In genomic region chr2:164103501-164103900, GRCm38 (mm10) we compare ENCODE assay signal across 8 mouse cellular contexts. TPM values are rescaled to one million over a fixed set of nuclear protein-coding genes. Genes with fewer than 3 reads are reported as not detected.
DNase-seq lines count a peak whose midpoint lies in the region; ATAC-seq and TF ChIP-seq lines count a peak whose summit lies in the region.

No protein-coding gene starts in this region.

- 71% methylated on average over 4 of the region's 4 CpGs for WGBS in thymus, adult 2 months

- no peaks in the 10 kb centered on the region for H3K27me3 ChIP-seq in thymus, adult 2 months (ENCODE audit: control insufficient read depth, insufficient read depth, low read length)

- TF ChIP-seq POLR2A in thymus, adult 2 months (IDR thresholded peaks at IDR 0.05; ENCODE audit: control insufficient read depth, extremely low read depth, insufficient read depth, low read length, poor library complexity): no peak

- H3K4me3 ChIP-seq in thymus, adult 2 months (ENCODE audit: control insufficient read depth, insufficient read depth, low read length): no peak overlapping the region

- H3K4me1 ChIP-seq in thymus, adult 2 months (replicated peaks; ENCODE audit: control insufficient read depth, insufficient read depth, low read length): no peaks in the 10 kb centered on the region

- no peak for TF ChIP-seq CTCF in thymus, adult 2 months (IDR thresholded peaks at IDR 0.05; ENCODE audit: borderline replicate concordance, control insufficient read depth, extremely low read depth, insufficient read depth, low read length, poor library complexity)

- peak; percentile 55 for DNase-seq in cerebellum, adult 11 months
- peak; percentile 56 for DNase-seq in thymus, adult 2 months
- DNase-seq in thymus, adult 18-20 months: no peak
- DNase-seq in cerebellum, postnatal 36 days: peak; percentile 69 to 78
- DNase-seq in left cerebral cortex, postnatal 25 days (ENCODE audit: low spot score in 2 of 2): peak; percentile 66 to 69
- DNase-seq in retina, postnatal 1 day: peak; percentile 66

- peaks cover 85% of the 10 kb centered on the region for H3K36me3 ChIP-seq in thymus, adult 2 months (ENCODE audit: control insufficient read depth, insufficient read depth, low read length)

- no peak overlapping the region for H3K27ac ChIP-seq in thymus, adult 2 months (ENCODE audit: control insufficient read depth, insufficient read depth, low read length)

- no peak for ATAC-seq in cerebellum, adult (ENCODE audit: insufficient number of reproducible peaks, low FRiP score, low TSS enrichment)
- ATAC-seq in hematopoietic stem cell, adult 5-6 weeks (replicated peaks in 1 of 2; ENCODE audit: insufficient read depth in 1 of 2, low FRiP score in 2 of 2, low TSS enrichment in 1 of 2, low read depth in 1 of 2, poor library complexity in 2 of 2, severe bottlenecking in 2 of 2): peak; percentile 46 to 56; a peak in 2 of 4 replicates

- intact Hi-C loops in left cerebral cortex, postnatal 25 days (cut with DNase I): loop anchor here (1.0 to 5.0 kb wide), 3 partner anchors 244 to 306 kb away; partner anchors contain the start of gene Slpi

RNA-seq across cellular contexts. Expression of gene Tomm34, which starts 32.5 kb away (rescaled TPM):
- 83.7 and 93.8 TPM in 2 replicates for polyA plus RNA-seq in thymus, adult 2 months (2012; rRNA removed)
- 44.8 and 46.7 TPM in 2 replicates for total RNA-seq in hematopoietic stem cell, adult 5-6 weeks (2017)
- total RNA-seq in left cerebral cortex, postnatal 25 days (2021): 10 to 100 TPM; 62.5 to 65.0 TPM

RNA-seq across cellular contexts. Expression of gene Stk4, which starts 33.4 kb away (rescaled TPM):
- 85.1 and 90.1 TPM in 2 replicates for polyA plus RNA-seq in thymus, adult 2 months (2012; rRNA removed)
- 163 and 235 TPM in 2 replicates for total RNA-seq in hematopoietic stem cell, adult 5-6 weeks (2017)
- total RNA-seq in left cerebral cortex, postnatal 25 days (2021): 10 to 100 TPM; 37.4 to 45.4 TPM

Comparison
In these comparisons a context has a peak if more than half of its experiments do, and no peak if none do; other contexts are left out.
1. DNase-seq: peak in cerebellum, adult 11 months (single experiment), thymus, adult 2 months (single experiment), cerebellum, postnatal 36 days (2 of 2), left cerebral cortex, postnatal 25 days (2 of 2) and retina, postnatal 1 day (single experiment); none in thymus, adult 18-20 months (0 of 2).